Mouse (Mus musculus): Measurements from ENCODE around the gene Olfr370.

GRCm38 (mm10) chr8:83572246-83572812, 36.7 kb downstream of the Olfr370 start:
- TF ChIP-seq POLR2A (IDR thresholded peaks at IDR 0.05; ENCODE audit: borderline replicate concordance, control insufficient read depth, low read depth, low read length) (no peak), CTCF (IDR thresholded peaks at IDR 0.05; ENCODE audit: control insufficient read depth, insufficient read depth, low read length) (no peak)

All from bone marrow, adult 2 months (tissue).